Mouse (Mus musculus) liver, adult 2 months (tissue): Measurements from ENCODE around the gene Fam102a. TPM values are rescaled to one million over a fixed set of nuclear protein-coding genes. Genes with fewer than 3 reads are reported as not detected.

Experiments used
- DNase-seq: peaks from one replicate; pipeline ENCODE4 v3.0.0-alpha.2; 2011; ENCODE audit warnings: low read depth, low spot score; ENCODE audit errors: extremely low read depth
- H3K27ac ChIP-seq: fragments of 200-500 bp; replicated peaks from 2 replicates; pipeline ENCODE4 v1.5.1; 2012; ENCODE audit warnings: low read depth, mild to moderate bottlenecking, control low read depth, inconsistent platforms, low read length; ENCODE audit not compliant: insufficient read depth
- H3K27me3 ChIP-seq: fragments of 200-500 bp; 2 replicates; pipeline ENCODE4 v1.6.1; 2012; ENCODE audit warnings: mild to moderate bottlenecking, moderate library complexity, low read length, inconsistent platforms; ENCODE audit not compliant: control insufficient read depth, insufficient read depth
- H3K36me3 ChIP-seq: fragments of 200-500 bp; 2 replicates; pipeline ENCODE4 v1.6.1; 2012; ENCODE audit warnings: low read length, inconsistent platforms; ENCODE audit not compliant: control insufficient read depth, insufficient read depth
- H3K4me1 ChIP-seq: fragments of 200-500 bp; 2 replicates; pipeline ENCODE4 v1.6.1; 2011; ENCODE audit warnings: low read length; ENCODE audit not compliant: control insufficient read depth, insufficient read depth
- H3K4me3 ChIP-seq: fragments of 200-500 bp; 2 replicates; pipeline ENCODE4 v1.5.1; 2011; ENCODE audit warnings: low read depth, mild to moderate bottlenecking, control low read depth, low read length, moderate library complexity; ENCODE audit not compliant: insufficient read depth
- H3K79me2 ChIP-seq: fragments of 200-500 bp; 2 replicates; pipeline ENCODE4 v1.6.1; 2012; ENCODE audit warnings: inconsistent platforms, mild to moderate bottlenecking, low read length, moderate library complexity; ENCODE audit not compliant: control insufficient read depth, insufficient read depth
- H3K9ac ChIP-seq: fragments of 200-500 bp; 2 replicates; pipeline ENCODE4 v1.6.1; 2012; ENCODE audit warnings: low read depth, mild to moderate bottlenecking, control low read depth, inconsistent platforms, low read length
- CTCF ChIP-seq: fragments of 200-500 bp; IDR thresholded peaks from 2 replicates; pipeline ENCODE4 v1.5.1; 2011; ENCODE audit warnings: low read depth, low read length, control low read depth
- POLR2A ChIP-seq: fragments of 200-500 bp; IDR thresholded peaks from 2 replicates; pipeline ENCODE4 v1.6.1; 2011; ENCODE audit warnings: low read length, control low read depth; ENCODE audit not compliant: insufficient read depth; ENCODE audit errors: extremely low read depth
- WGBS: fragments of 180-500 bp; shearing (Covaris S2); methylation state at CpG from one replicate; pipeline ENCODE4 v1.1.7; 2018; 5-methylcytosine and 5-hydroxymethylcytosine counted together
- polyA plus RNA-seq: library from polyadenylated mRNA; depleted of rRNA; stranded (reverse); fragments of >200 nt; gene quantifications from 2 replicates; pipeline ENCODE4 v1.2.3, GENCODE M21; 2012
- total RNA-seq: library from RNA; depleted of rRNA; stranded (reverse); fragments of >200 nt; gene quantifications from 2 replicates; pipeline ENCODE4 v1.2.3, GENCODE M21; 2014

Fam102a gene
- total and polyA plus RNA-seq, 2 experiments = 7.0 to 11.0 TPM

GRCm38 (mm10) chr2:32500461-32500860, 34.7 kb upstream of the Fam102a start:
- 90% methylated on average over 5 of the region's 5 CpGs for WGBS
- Histone ChIP-seq H3K36me3 (no peaks in the 10 kb centered on the region), H3K9ac (no peak overlapping the region), H3K4me1 (peaks cover 2% of the 10 kb centered on the region; the same call in 1 of the 2 replicates), H3K27me3 (no peaks in the 10 kb centered on the region), H3K4me3 (no peak overlapping the region), H3K27ac (no peak overlapping the region), H3K79me2 (no peaks in the 10 kb centered on the region)
- TF ChIP-seq POLR2A = no peak
- no peak for TF ChIP-seq CTCF
- no peak for DNase-seq

GRCm38 (mm10) chr2:32501754-32502324, 33.3 kb upstream of the Fam102a start:
- H3K27ac ChIP-seq = no peak overlapping the region
- 65% methylated on average over 5 of the region's 5 CpGs for WGBS
- H3K36me3 ChIP-seq = no peaks in the 10 kb centered on the region
- H3K4me3 ChIP-seq = no peak overlapping the region
- TF ChIP-seq POLR2A = no peak
- no peak for TF ChIP-seq CTCF
- H3K79me2 ChIP-seq = no peaks in the 10 kb centered on the region
- H3K4me1 ChIP-seq = peaks cover 2% of the 10 kb centered on the region; the same call in 1 of the 2 replicates
- H3K27me3 ChIP-seq = no peaks in the 10 kb centered on the region
- H3K9ac ChIP-seq = no peak overlapping the region
- DNase-seq = no peak

GRCm38 (mm10) chr2:32502843-32503242, 32.3 kb upstream of the Fam102a start:
- Histone ChIP-seq H3K27ac (no peak overlapping the region), H3K4me1 (peaks cover 2% of the 10 kb centered on the region; the same call in 1 of the 2 replicates), H3K4me3 (no peak overlapping the region), H3K36me3 (no peaks in the 10 kb centered on the region), H3K9ac (no peak overlapping the region), H3K79me2 (no peaks in the 10 kb centered on the region), H3K27me3 (no peaks in the 10 kb centered on the region)
- no peak for DNase-seq
- 88% methylated on average over 12 of the region's 12 CpGs for WGBS
- TF ChIP-seq CTCF (no peak), POLR2A (no peak)

GRCm38 (mm10) chr2:32503588-32503987, 31.5 kb upstream of the Fam102a start:
- Histone ChIP-seq H3K27me3 (no peaks in the 10 kb centered on the region), H3K4me1 (peaks cover 2% of the 10 kb centered on the region; the same call in 1 of the 2 replicates), H3K79me2 (no peaks in the 10 kb centered on the region), H3K36me3 (no peaks in the 10 kb centered on the region), H3K27ac (no peak overlapping the region), H3K4me3 (no peak overlapping the region), H3K9ac (no peak overlapping the region)
- TF ChIP-seq POLR2A (no peak), CTCF (no peak)
- DNase-seq = no peak
- 84% methylated on average over 3 of the region's 3 CpGs for WGBS

GRCm38 (mm10) chr2:32505536-32505935, 29.6 kb upstream of the Fam102a start:
- no peak for TF ChIP-seq CTCF
- Histone ChIP-seq H3K9ac (no peak overlapping the region), H3K4me3 (no peak overlapping the region), H3K27ac (no peak overlapping the region), H3K4me1 (no peaks in the 10 kb centered on the region; the same call in 1 of the 2 replicates), H3K36me3 (no peaks in the 10 kb centered on the region), H3K79me2 (no peaks in the 10 kb centered on the region), H3K27me3 (no peaks in the 10 kb centered on the region)
- WGBS = 97% methylated on average over 2 of the region's 2 CpGs
- DNase-seq = no peak

- WGBS = 66% methylated on average over 22 of the region's 22 CpGs
- TF ChIP-seq CTCF (no peak), POLR2A (no peak)
- no peaks in the 10 kb centered on the region; the same call in 1 of the 2 replicates for H3K4me1 ChIP-seq
- H3K27ac ChIP-seq = peak overlapping the region; percentile 41; the same call in 1 of the 2 replicates
- no peaks in the 10 kb centered on the region for H3K27me3 ChIP-seq
- no peak overlapping the region for H3K4me3 ChIP-seq
- no peaks in the 10 kb centered on the region for H3K79me2 ChIP-seq
- no peak for DNase-seq
- H3K9ac ChIP-seq = no peak overlapping the region
- no peaks in the 10 kb centered on the region for H3K36me3 ChIP-seq
These were observed 28.2 kb upstream of the Fam102a start for GRCm38 (mm10) chr2:32506673-32507668.
